Mouse (Mus musculus) midbrain, embryonic 13.5 days (tissue): ENCODE data around the gene Gm14085. TPM values are rescaled to one million over a fixed set of nuclear protein-coding genes. Genes with fewer than 3 reads are reported as not detected.

Experiments
- ATAC-seq: fragments of 200-750 bp; cut with Nextera tagmentation; 2 replicates; pipeline ENCODE4 v1.8.0; 2017; ENCODE audit warnings: mild to moderate bottlenecking, moderate TSS enrichment, moderate library complexity
- H3K27ac ChIP-seq: fragments of 300-500 bp; sonication (generic); 2 replicates; pipeline ENCODE4 v1.5.1; 2015; ENCODE audit warnings: inconsistent platforms, mild to moderate bottlenecking, moderate library complexity
- H3K27me3 ChIP-seq: fragments of 300-500 bp; sonication (generic); 2 replicates; pipeline ENCODE4 v1.6.1; 2015; ENCODE audit warnings: mild to moderate bottlenecking, inconsistent platforms
- H3K36me3 ChIP-seq: fragments of 300-500 bp; sonication (generic); 2 replicates; pipeline ENCODE4 v1.6.1; 2015; ENCODE audit warnings: mild to moderate bottlenecking, inconsistent platforms
- H3K4me1 ChIP-seq: fragments of 300-500 bp; sonication (generic); replicated peaks from 2 replicates; pipeline ENCODE4 v1.6.1; 2015; ENCODE audit warnings: inconsistent platforms
- H3K4me2 ChIP-seq: fragments of 300-500 bp; sonication (generic); replicated peaks from 2 replicates; pipeline ENCODE4 v1.6.1; 2015; ENCODE audit warnings: moderate library complexity, mild to moderate bottlenecking, inconsistent platforms
- H3K4me3 ChIP-seq: fragments of 300-500 bp; sonication (generic); replicated peaks from 2 replicates; pipeline ENCODE4 v1.5.1; 2015; ENCODE audit warnings: mild to moderate bottlenecking, inconsistent platforms
- H3K9ac ChIP-seq: fragments of 300-500 bp; sonication (generic); replicated peaks from 2 replicates; pipeline ENCODE4 v1.6.1; 2015; ENCODE audit warnings: mild to moderate bottlenecking, inconsistent platforms
- H3K9me3 ChIP-seq: fragments of 300-500 bp; sonication (generic); 2 replicates; pipeline ENCODE4 v1.6.1; 2016; ENCODE audit warnings: mild to moderate bottlenecking, inconsistent platforms
- WGBS: fragments of 180-500 bp; shearing (Covaris S2); methylation state at CpG from one replicate; pipeline ENCODE4 v1.1.7; 2015; 5-methylcytosine and 5-hydroxymethylcytosine counted together
- polyA plus RNA-seq: library from polyadenylated mRNA; unstranded; fragments of >200 nt; fragmentation: Nextera tagmentation; extraction: Ambion mirVana; gene quantifications from 2 replicates; pipeline ENCODE4 v1.2.1, GENCODE M21; 2015

Gene Gm14085
- polyA plus RNA-seq, 1 experiment from 2014 or later, result not detected

- no peak overlapping the region for H3K9ac ChIP-seq
- no peaks in the 10 kb centered on the region for H3K9me3 ChIP-seq
- H3K4me1 ChIP-seq, result no peaks in the 10 kb centered on the region
- no peak overlapping the region for H3K4me2 ChIP-seq
- no peak overlapping the region for H3K27ac ChIP-seq
- WGBS, result 79% methylated on average over 4 of the region's 4 CpGs
- H3K4me3 ChIP-seq, result no peak overlapping the region
- ATAC-seq, result no peak
- no peaks in the 10 kb centered on the region for H3K36me3 ChIP-seq
- no peaks in the 10 kb centered on the region for H3K27me3 ChIP-seq
Observed at GRCm38 (mm10) chr2:122570430-122570829, 85.7 kb downstream of the Gm14085 start.

DNA sequence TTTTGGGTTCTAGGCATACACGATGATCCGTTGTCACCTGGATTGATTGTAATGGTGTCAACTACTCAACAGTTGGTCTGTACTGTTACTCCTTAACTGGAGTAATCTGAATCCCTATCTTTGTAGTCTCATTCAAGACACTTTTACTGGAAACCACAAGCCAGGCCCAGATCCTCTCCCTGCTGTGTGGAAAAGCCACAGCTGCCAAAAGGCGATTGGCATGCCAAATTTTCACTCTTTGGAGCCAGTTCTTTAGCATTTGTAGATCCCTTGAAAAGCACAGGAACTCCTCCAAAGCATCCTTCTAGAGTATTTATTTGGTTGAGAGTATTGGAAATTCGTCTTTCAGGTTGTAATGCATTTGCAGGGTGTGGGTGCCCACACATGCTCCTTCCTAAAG, 86.6 kb downstream of the Gm14085 start:
- no peak overlapping the region for H3K4me2 ChIP-seq
- no peaks in the 10 kb centered on the region for H3K4me1 ChIP-seq
- H3K36me3 ChIP-seq, result no peaks in the 10 kb centered on the region
- ATAC-seq, result no peak
- H3K9me3 ChIP-seq, result no peaks in the 10 kb centered on the region
- WGBS, result 82% methylated on average over 4 of the region's 4 CpGs
- H3K4me3 ChIP-seq, result no peak overlapping the region
- no peak overlapping the region for H3K27ac ChIP-seq
- H3K27me3 ChIP-seq, result no peaks in the 10 kb centered on the region
- H3K9ac ChIP-seq, result no peak overlapping the region

DNA sequence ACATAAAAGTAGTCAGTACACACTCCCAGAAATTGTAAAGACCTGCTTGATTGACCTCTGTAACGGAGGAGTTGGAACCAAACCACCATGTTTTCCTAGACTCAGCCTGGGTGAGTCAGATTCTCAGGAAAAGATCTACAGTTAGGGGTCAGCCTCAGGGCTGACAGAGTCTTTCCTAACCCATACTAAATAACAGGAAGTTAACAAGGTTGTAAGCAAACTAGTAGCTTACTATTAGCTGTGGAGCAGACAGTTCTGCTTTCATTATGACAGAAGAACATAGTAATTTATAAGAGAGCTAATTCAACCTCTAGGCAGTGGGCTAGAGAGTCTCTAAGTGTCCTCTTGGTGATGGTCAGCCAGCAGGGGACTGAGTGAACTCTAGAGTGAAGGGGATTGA, 87.7 kb downstream of the Gm14085 start:
- Histone ChIP-seq H3K4me2 (no peak overlapping the region), H3K27me3 (no peaks in the 10 kb centered on the region), H3K4me3 (no peak overlapping the region), H3K9ac (no peak overlapping the region), H3K36me3 (no peaks in the 10 kb centered on the region), H3K9me3 (no peaks in the 10 kb centered on the region), H3K4me1 (no peaks in the 10 kb centered on the region), H3K27ac (no peak overlapping the region)
- 81% methylated on average over 1 of the region's 1 CpGs for WGBS
- no peak for ATAC-seq

GRCm38 (mm10) chr2:122575470-122575869, 90.7 kb downstream of the Gm14085 start:
- no peaks in the 10 kb centered on the region for H3K9me3 ChIP-seq
- no peak overlapping the region for H3K9ac ChIP-seq
- no peaks in the 10 kb centered on the region for H3K4me1 ChIP-seq
- no peaks in the 10 kb centered on the region for H3K27me3 ChIP-seq
- no peak overlapping the region for H3K27ac ChIP-seq
- no peak for ATAC-seq
- H3K4me3 ChIP-seq, result no peak overlapping the region
- no peak overlapping the region for H3K4me2 ChIP-seq
- WGBS, result 85% methylated on average over 11 of the region's 11 CpGs
- H3K36me3 ChIP-seq, result no peaks in the 10 kb centered on the region

GRCm38 (mm10) chr2:122576295-122576694, 91.6 kb downstream of the Gm14085 start:
- H3K27me3 ChIP-seq, result no peaks in the 10 kb centered on the region
- no peak overlapping the region for H3K27ac ChIP-seq
- no peaks in the 10 kb centered on the region for H3K4me1 ChIP-seq
- H3K9ac ChIP-seq, result no peak overlapping the region
- H3K4me3 ChIP-seq, result no peak overlapping the region
- H3K9me3 ChIP-seq, result no peaks in the 10 kb centered on the region
- no peak for ATAC-seq
- H3K36me3 ChIP-seq, result no peaks in the 10 kb centered on the region
- WGBS, result 57% methylated on average over 5 of the region's 5 CpGs
- H3K4me2 ChIP-seq, result no peak overlapping the region

DNA sequence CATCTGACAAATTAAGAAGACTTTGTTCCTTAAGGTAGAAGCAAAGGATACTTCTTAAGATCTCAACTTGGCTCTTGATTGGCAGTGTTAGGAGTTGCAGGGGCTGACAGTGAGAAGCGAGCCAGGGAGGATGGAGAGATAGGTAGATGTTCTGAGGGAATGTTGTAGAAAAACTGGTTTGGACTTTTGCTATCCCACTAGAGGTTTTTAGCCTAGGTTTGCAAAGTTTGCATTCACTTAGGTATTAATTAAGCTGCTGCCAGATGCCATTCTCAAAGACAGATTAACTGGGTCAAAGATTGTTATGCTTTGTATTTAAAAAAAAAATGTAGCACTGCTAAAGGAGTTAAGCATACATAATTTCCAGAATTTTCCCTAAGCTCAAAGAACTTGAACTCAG, 92.6 kb downstream of the Gm14085 start:
- H3K4me1 ChIP-seq, result no peaks in the 10 kb centered on the region
- no peak for ATAC-seq
- no peaks in the 10 kb centered on the region for H3K27me3 ChIP-seq
- H3K27ac ChIP-seq, result no peak overlapping the region
- H3K9me3 ChIP-seq, result no peaks in the 10 kb centered on the region
- H3K4me3 ChIP-seq, result no peak overlapping the region
- no peak overlapping the region for H3K9ac ChIP-seq
- WGBS, result 93% methylated on average over 1 of the region's 1 CpGs
- H3K36me3 ChIP-seq, result no peaks in the 10 kb centered on the region
- H3K4me2 ChIP-seq, result no peak overlapping the region

Other genes with a start within 250 kb of the Gm14085 start
- 0.04 TPM in 1 of 2 replicates, not detected in the other for gene Duox2, start 186.5 kb upstream of the Gm14085 start, polyA plus RNA-seq
- gene Duoxa2, start 186.0 kb upstream of the Gm14085 start, polyA plus RNA-seq, result not detected in 2 replicates
- gene Duoxa1, start 171.2 kb upstream of the Gm14085 start, polyA plus RNA-seq, result 0.20 and 0.39 TPM in 2 replicates
- gene Duox1, start 169.3 kb upstream of the Gm14085 start, polyA plus RNA-seq, result 0.13 and 0.15 TPM in 2 replicates
- 7.1 and 10.2 TPM in 2 replicates for gene Shf, start 115.8 kb upstream of the Gm14085 start, polyA plus RNA-seq
- 0.09 TPM in 1 of 2 replicates, not detected in the other for gene Slc28a2, start 58.5 kb upstream of the Gm14085 start, polyA plus RNA-seq
- 21.8 and 25.7 TPM in 2 replicates for gene Gatm, start 126.4 kb downstream of the Gm14085 start, polyA plus RNA-seq
- gene AA467197, start 152.0 kb downstream of the Gm14085 start, polyA plus RNA-seq, result 0.62 TPM in 1 of 2 replicates, not detected in the other
- 4.6 and 5.0 TPM in 2 replicates for gene Slc30a4, start 217.7 kb downstream of the Gm14085 start, polyA plus RNA-seq